Comparison of ENCODE assay signal across 9 mouse cellular contexts in the genomic region with DNA sequence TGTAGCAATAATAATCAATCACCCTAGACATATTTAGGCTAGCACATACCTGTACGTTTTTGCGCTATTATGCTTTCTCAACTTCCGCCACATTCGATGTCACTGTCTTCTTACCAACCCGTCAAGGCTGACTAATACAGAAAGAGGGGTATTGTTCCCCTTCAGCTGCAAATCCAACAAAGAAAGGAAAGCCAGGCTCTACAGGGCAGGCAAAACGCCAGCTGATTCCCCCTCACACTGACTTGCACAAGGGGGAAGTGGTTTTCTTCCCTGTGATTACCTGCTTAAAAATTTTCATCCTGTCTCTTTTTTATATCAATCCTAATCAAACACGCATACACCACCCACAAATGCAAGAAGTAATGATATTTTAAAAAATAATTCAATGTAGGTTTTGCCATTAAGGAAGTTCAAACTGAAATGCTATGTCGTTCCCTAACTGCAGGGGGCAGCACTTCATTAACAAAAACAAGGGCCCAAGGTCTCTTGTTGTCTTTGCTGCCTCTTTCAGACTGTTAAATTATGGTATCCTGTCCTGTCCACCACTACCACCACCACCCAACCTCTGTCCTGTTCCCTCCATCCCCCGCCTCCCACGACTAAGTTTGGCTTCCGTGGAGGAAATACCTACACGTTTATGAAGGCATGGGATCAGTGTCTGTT.
A peak's percentile ranks its signal among the peaks of the same experiment; 100 is the strongest.
DNase-seq lines count a peak whose midpoint lies in the region; ATAC-seq and TF ChIP-seq lines count a peak whose summit lies in the region.
"Had no signal": no experiment of that assay in that cellular context is flagged by ENCODE, and none has a peak within 500 bp of the region (broad histone marks: within the 10 kb centered on the region; RNA-seq: fewer than 3 reads in every experiment).

No protein-coding gene starts in this region.

- no peak overlapping the region for H3K9ac ChIP-seq in neural tube, embryonic 15.5 days (replicated peaks)
- H3K9ac ChIP-seq in forebrain, embryonic 15.5 days (replicated peaks), result no peak overlapping the region
- no peak overlapping the region for H3K9ac ChIP-seq in intestine, postnatal 0 days (ENCODE audit: low read depth, low read length)
- H3K9ac ChIP-seq in limb, embryonic 11.5 days (ENCODE audit: low read length), result no peak overlapping the region
- no peak overlapping the region for H3K9ac ChIP-seq in neural tube, embryonic 11.5 days (ENCODE audit: low read length)
- H3K9ac ChIP-seq: limb, embryonic 12.5 days had no signal

- no peak for ATAC-seq in neural tube, embryonic 15.5 days (ENCODE audit: low FRiP score)
- peak; percentile 73 for ATAC-seq in forebrain, embryonic 15.5 days (replicated peaks)
- ATAC-seq in intestine, postnatal 0 days, result no peak
- no peak for ATAC-seq in limb, embryonic 11.5 days (ENCODE audit: insufficient number of reproducible peaks, low FRiP score, low TSS enrichment, low read depth)
- ATAC-seq in neural tube, embryonic 11.5 days (ENCODE audit: insufficient read depth, low FRiP score, low TSS enrichment), result 0 out of 2 replicates have a peak, but pooled peaks have one; percentile 51

- 55% methylated on average over 12 of the region's 12 CpGs for WGBS in neural tube, embryonic 15.5 days
- 50% methylated on average over 12 of the region's 12 CpGs for WGBS in forebrain, embryonic 15.5 days
- 55% methylated on average over 12 of the region's 12 CpGs for WGBS in intestine, postnatal 0 days
- WGBS in limb, embryonic 11.5 days, result 63% methylated on average over 12 of the region's 12 CpGs
- WGBS in neural tube, embryonic 11.5 days, result 61% methylated on average over 12 of the region's 12 CpGs

- H3K4me2 ChIP-seq in neural tube, embryonic 15.5 days, result no peak overlapping the region
- H3K4me2 ChIP-seq in forebrain, embryonic 15.5 days (replicated peaks), result no peak overlapping the region
- no peak overlapping the region for H3K4me2 ChIP-seq in intestine, postnatal 0 days (replicated peaks; ENCODE audit: low read depth)
- H3K4me2 ChIP-seq in limb, embryonic 11.5 days (ENCODE audit: low read depth, severe bottlenecking), result no peak overlapping the region
- no peak overlapping the region for H3K4me2 ChIP-seq in neural tube, embryonic 11.5 days (ENCODE audit: low read depth)
- H3K4me2 ChIP-seq: limb, embryonic 12.5 days had no signal

- H3K36me3 ChIP-seq in neural tube, embryonic 15.5 days, result no peaks in the 10 kb centered on the region
- H3K36me3 ChIP-seq in forebrain, embryonic 15.5 days, result no peaks in the 10 kb centered on the region
- no peaks in the 10 kb centered on the region for H3K36me3 ChIP-seq in intestine, postnatal 0 days (ENCODE audit: control insufficient read depth, insufficient read depth)
- no peaks in the 10 kb centered on the region for H3K36me3 ChIP-seq in limb, embryonic 11.5 days (ENCODE audit: control insufficient read depth, insufficient read depth, low read length)
- no peaks in the 10 kb centered on the region for H3K36me3 ChIP-seq in neural tube, embryonic 11.5 days (ENCODE audit: control insufficient read depth, insufficient read depth, low read length)
- H3K36me3 ChIP-seq: limb, embryonic 12.5 days had no signal

- H3K9me3 ChIP-seq in neural tube, embryonic 15.5 days (replicated peaks), result no peaks in the 10 kb centered on the region
- no peaks in the 10 kb centered on the region for H3K9me3 ChIP-seq in forebrain, embryonic 15.5 days
- H3K9me3 ChIP-seq in intestine, postnatal 0 days (ENCODE audit: control insufficient read depth), result no peaks in the 10 kb centered on the region
- no peaks in the 10 kb centered on the region for H3K9me3 ChIP-seq in limb, embryonic 11.5 days (ENCODE audit: control insufficient read depth, low read length)
- H3K9me3 ChIP-seq in neural tube, embryonic 11.5 days (ENCODE audit: control insufficient read depth, low read length), result no peaks in the 10 kb centered on the region
- H3K9me3 ChIP-seq: limb, embryonic 12.5 days had no signal

- no peak overlapping the region for H3K27ac ChIP-seq in neural tube, embryonic 15.5 days (replicated peaks)
- no peak overlapping the region for H3K27ac ChIP-seq in forebrain, embryonic 15.5 days (replicated peaks)
- no peak overlapping the region for H3K27ac ChIP-seq in intestine, postnatal 0 days (ENCODE audit: low read depth, low read length)
- H3K27ac ChIP-seq in limb, embryonic 11.5 days (replicated peaks; ENCODE audit: low read depth, low read length), result no peak overlapping the region
- H3K27ac ChIP-seq in neural tube, embryonic 11.5 days (ENCODE audit: low read depth, low read length), result no peak overlapping the region
- H3K27ac ChIP-seq: limb, embryonic 12.5 days had no signal

- H3K4me1 ChIP-seq in neural tube, embryonic 15.5 days, result no peaks in the 10 kb centered on the region
- H3K4me1 ChIP-seq in forebrain, embryonic 15.5 days, result peaks cover 8% of the 10 kb centered on the region; the same call in 1 of the 2 replicates
- H3K4me1 ChIP-seq in intestine, postnatal 0 days (replicated peaks; ENCODE audit: control insufficient read depth, insufficient read depth, low read length), result no peaks in the 10 kb centered on the region
- H3K4me1 ChIP-seq in limb, embryonic 11.5 days (ENCODE audit: control insufficient read depth, insufficient read depth, low read length), result no peaks in the 10 kb centered on the region
- H3K4me1 ChIP-seq in neural tube, embryonic 11.5 days (ENCODE audit: control insufficient read depth, insufficient read depth, low read length), result no peaks in the 10 kb centered on the region
- H3K4me1 ChIP-seq: limb, embryonic 12.5 days had no signal

- peak; percentile 81 for TF ChIP-seq CTCF in intestine, postnatal 0 days (IDR thresholded peaks at IDR 0.05; ENCODE audit: low read depth)

- peak; percentile 44 for DNase-seq in neural tube, embryonic 10.5 days (ENCODE audit: extremely low spot score, low spot score)
- DNase-seq in cerebellum, adult 11 months, result peak; percentile 38
- DNase-seq in limb, embryonic 11.5 days (ENCODE audit: low spot score), result peak; percentile 69
- DNase-seq in neural tube, embryonic 11.5 days (ENCODE audit: low spot score), result peak; percentile 43
- no peak for DNase-seq in spleen, postnatal 36 days (ENCODE audit: low spot score in 2 of 2)

- H3K4me3 ChIP-seq in neural tube, embryonic 15.5 days (replicated peaks), result no peak overlapping the region
- H3K4me3 ChIP-seq in forebrain, embryonic 15.5 days, result no peak overlapping the region
- no peak overlapping the region for H3K4me3 ChIP-seq in intestine, postnatal 0 days (ENCODE audit: low read depth, low read length)
- H3K4me3 ChIP-seq in limb, embryonic 11.5 days (ENCODE audit: low read depth, low read length), result no peak overlapping the region
- H3K4me3 ChIP-seq in neural tube, embryonic 11.5 days (ENCODE audit: low read depth, low read length), result no peak overlapping the region
- H3K4me3 ChIP-seq: limb, embryonic 12.5 days had no signal

- H3K27me3 ChIP-seq in neural tube, embryonic 15.5 days (replicated peaks), result no peaks in the 10 kb centered on the region
- no peaks in the 10 kb centered on the region for H3K27me3 ChIP-seq in forebrain, embryonic 15.5 days
- no peaks in the 10 kb centered on the region for H3K27me3 ChIP-seq in intestine, postnatal 0 days (replicated peaks; ENCODE audit: control insufficient read depth, insufficient read depth, low read length)
- H3K27me3 ChIP-seq in limb, embryonic 11.5 days (ENCODE audit: control insufficient read depth, insufficient read depth, low read length), result no peaks in the 10 kb centered on the region
- no peaks in the 10 kb centered on the region for H3K27me3 ChIP-seq in neural tube, embryonic 11.5 days (ENCODE audit: control insufficient read depth, insufficient read depth, low read length)
- H3K27me3 ChIP-seq: limb, embryonic 12.5 days had no signal

Comparison
In these comparisons a context has a peak if more than half of its experiments do, and no peak if none do; other contexts are left out.
1. ATAC-seq: peak in forebrain, embryonic 15.5 days (single experiment) and neural tube, embryonic 11.5 days (single experiment); none in neural tube, embryonic 15.5 days (single experiment), intestine, postnatal 0 days (single experiment) and limb, embryonic 11.5 days (single experiment).
2. DNase-seq: peak in neural tube, embryonic 10.5 days (single experiment), cerebellum, adult 11 months (single experiment), limb, embryonic 11.5 days (single experiment) and neural tube, embryonic 11.5 days (single experiment); none in spleen, postnatal 36 days (0 of 2).